Mouse (Mus musculus) midbrain, embryonic 11.5 days (tissue): ENCODE data around the gene Dcun1d2. TPM values are rescaled to one million over a fixed set of nuclear protein-coding genes. Genes with fewer than 3 reads are reported as not detected.

Experiments used
- ATAC-seq: fragments of 200-750 bp; cut with Nextera tagmentation; 2 replicates; pipeline ENCODE4 v1.8.0; 2017; ENCODE audit warnings: moderate TSS enrichment, moderate library complexity; ENCODE audit not compliant: low FRiP score
- DNase-seq: peaks from one replicate; pipeline ENCODE4 v3.0.0; 2015; ENCODE audit warnings: low spot score; ENCODE audit errors: missing footprints
- H3K27ac ChIP-seq: fragments of 300-500 bp; sonication (generic); 2 replicates; pipeline ENCODE4 v1.5.1; 2014; ENCODE audit warnings: low read depth, low read length
- H3K27me3 ChIP-seq: fragments of 300-500 bp; sonication (generic); 2 replicates; pipeline ENCODE4 v1.6.1; 2014; ENCODE audit warnings: mild to moderate bottlenecking, low read length, moderate library complexity, mixed read lengths; ENCODE audit not compliant: control insufficient read depth, insufficient read depth
- H3K36me3 ChIP-seq: fragments of 300-500 bp; sonication (generic); 2 replicates; pipeline ENCODE4 v1.6.1; 2014; ENCODE audit warnings: mild to moderate bottlenecking, low read length, moderate library complexity, mixed read lengths; ENCODE audit not compliant: control insufficient read depth, insufficient read depth
- H3K4me1 ChIP-seq: fragments of 300-500 bp; sonication (generic); 2 replicates; pipeline ENCODE4 v1.6.1; 2014; ENCODE audit warnings: low read length; ENCODE audit not compliant: control insufficient read depth, insufficient read depth
- H3K4me2 ChIP-seq: fragments of 300-500 bp; sonication (generic); 2 replicates; pipeline ENCODE4 v1.6.1; 2014; ENCODE audit warnings: mild to moderate bottlenecking, moderate library complexity
- H3K4me3 ChIP-seq: fragments of 300-500 bp; sonication (generic); 2 replicates; pipeline ENCODE4 v1.5.1; 2014; ENCODE audit warnings: low read depth, low read length
- H3K9ac ChIP-seq: fragments of 300-500 bp; sonication (generic); 2 replicates; pipeline ENCODE4 v1.6.1; 2014; ENCODE audit warnings: low read length
- H3K9me3 ChIP-seq: fragments of 300-500 bp; sonication (generic); 2 replicates; pipeline ENCODE4 v1.6.1; 2016; ENCODE audit warnings: low read length; ENCODE audit not compliant: control insufficient read depth
- WGBS: fragments of 180-500 bp; shearing (Covaris S2); extraction: QIAGEN DNeasy Blood & Tissue Kit; methylation state at CpG from one replicate; pipeline ENCODE4 v1.1.7; 2014; 5-methylcytosine and 5-hydroxymethylcytosine counted together
- polyA plus RNA-seq: library from polyadenylated mRNA; unstranded; fragments of >200 nt; fragmentation: Nextera tagmentation; extraction: Ambion mirVana; gene quantifications from 2 replicates; pipeline ENCODE4 v1.2.1, GENCODE M21; 2014

The Dcun1d2 gene
- polyA plus RNA-seq, 1 experiment from 2014 or later, result 33.0 TPM

GRCm38 (mm10) chr8:13218441-13218840, 69.5 kb downstream of the Dcun1d2 start:
- no peak overlapping the region for H3K9ac ChIP-seq
- 84% methylated on average over 4 of the region's 4 CpGs for WGBS

GRCm38 (mm10) chr8:13217986-13218385, 69.9 kb downstream of the Dcun1d2 start:
- no peak overlapping the region for H3K9ac ChIP-seq
- no peak overlapping the region for H3K4me2 ChIP-seq
- H3K4me3 ChIP-seq, result no peak overlapping the region
- peaks cover 5% of the 10 kb centered on the region; the same call in 1 of the 2 replicates for H3K4me1 ChIP-seq
- no peak overlapping the region for H3K27ac ChIP-seq
- H3K36me3 ChIP-seq, result no peaks in the 10 kb centered on the region
- H3K27me3 ChIP-seq, result no peaks in the 10 kb centered on the region
- DNase-seq, result no peak
- no peak for ATAC-seq
- no peaks in the 10 kb centered on the region for H3K9me3 ChIP-seq

More at GRCm38 (mm10) chr8:13218441-13218840, 69.5 kb downstream of the Dcun1d2 start:
- DNase-seq (no peak), ATAC-seq (no peak)
- no peak overlapping the region for H3K4me2 ChIP-seq
- no peaks in the 10 kb centered on the region for H3K27me3 ChIP-seq
- H3K9me3 ChIP-seq, result no peaks in the 10 kb centered on the region
- H3K36me3 ChIP-seq, result no peaks in the 10 kb centered on the region
- no peak overlapping the region for H3K4me3 ChIP-seq
- peaks cover 4% of the 10 kb centered on the region; the same call in 1 of the 2 replicates for H3K4me1 ChIP-seq
- no peak overlapping the region for H3K27ac ChIP-seq

GRCm38 (mm10) chr8:13217093-13217492, 70.8 kb downstream of the Dcun1d2 start:
- no peak for DNase-seq
- no peaks in the 10 kb centered on the region for H3K9me3 ChIP-seq
- H3K4me2 ChIP-seq, result no peak overlapping the region
- no peak overlapping the region for H3K9ac ChIP-seq
- H3K4me1 ChIP-seq, result peaks cover 5% of the 10 kb centered on the region; the same call in 1 of the 2 replicates
- WGBS, result 71% methylated on average over 5 of the region's 5 CpGs
- H3K27ac ChIP-seq, result no peak overlapping the region
- H3K4me3 ChIP-seq, result no peak overlapping the region
- no peaks in the 10 kb centered on the region for H3K36me3 ChIP-seq
- ATAC-seq, result no peak
- no peaks in the 10 kb centered on the region for H3K27me3 ChIP-seq

- Histone ChIP-seq H3K4me1 (peaks cover 5% of the 10 kb centered on the region; the same call in 1 of the 2 replicates), H3K4me3 (no peak overlapping the region), H3K4me2 (no peak overlapping the region), H3K27ac (no peak overlapping the region), H3K36me3 (no peaks in the 10 kb centered on the region), H3K9me3 (no peaks in the 10 kb centered on the region), H3K27me3 (no peaks in the 10 kb centered on the region), H3K9ac (no peak overlapping the region)
- ATAC-seq (no peak), DNase-seq (peak; percentile 80)
- WGBS, result 79% methylated on average over 8 of the region's 8 CpGs
Observed at GRCm38 (mm10) chr8:13216386-13216785, 71.5 kb downstream of the Dcun1d2 start.

GRCm38 (mm10) chr8:13213479-13214268, 74.3 kb downstream of the Dcun1d2 start:
- H3K27ac ChIP-seq, result no peak overlapping the region
- H3K9ac ChIP-seq, result no peak overlapping the region
- H3K27me3 ChIP-seq, result no peaks in the 10 kb centered on the region
- ATAC-seq (peak; percentile 82), DNase-seq (peak; percentile 98)
- 28% methylated on average over 10 of the region's 10 CpGs for WGBS
- no peaks in the 10 kb centered on the region for H3K36me3 ChIP-seq
- H3K4me3 ChIP-seq, result no peak overlapping the region
- no peaks in the 10 kb centered on the region for H3K9me3 ChIP-seq
- H3K4me2 ChIP-seq, result no peak overlapping the region
- H3K4me1 ChIP-seq, result peaks cover 5% of the 10 kb centered on the region; the same call in 1 of the 2 replicates

GRCm38 (mm10) chr8:13209770-13210169, 78.2 kb downstream of the Dcun1d2 start:
- Histone ChIP-seq H3K4me2 (no peak overlapping the region), H3K27me3 (no peaks in the 10 kb centered on the region), H3K9ac (no peak overlapping the region), H3K9me3 (no peaks in the 10 kb centered on the region), H3K27ac (no peak overlapping the region), H3K36me3 (no peaks in the 10 kb centered on the region), H3K4me3 (no peak overlapping the region), H3K4me1 (peaks cover 5% of the 10 kb centered on the region; the same call in 1 of the 2 replicates)
- 82% methylated on average over 1 of the region's 1 CpGs for WGBS
- no peak for DNase-seq
- no peak for ATAC-seq

GRCm38 (mm10) chr8:13208627-13209355, 79.1 kb downstream of the Dcun1d2 start:
- no peak overlapping the region for H3K27ac ChIP-seq
- 51% methylated on average over 6 of the region's 6 CpGs for WGBS
- H3K4me1 ChIP-seq, result peaks cover 4% of the 10 kb centered on the region; the same call in 1 of the 2 replicates
- H3K4me3 ChIP-seq, result no peak overlapping the region
- no peak overlapping the region for H3K9ac ChIP-seq
- H3K4me2 ChIP-seq, result no peak overlapping the region
- no peaks in the 10 kb centered on the region for H3K36me3 ChIP-seq
- ATAC-seq, result no peak
- no peak for DNase-seq
- H3K27me3 ChIP-seq, result no peaks in the 10 kb centered on the region
- no peaks in the 10 kb centered on the region for H3K9me3 ChIP-seq

GRCm38 (mm10) chr8:13206290-13206689, 81.6 kb downstream of the Dcun1d2 start:
- WGBS, result 52% methylated on average over 5 of the region's 5 CpGs

More at GRCm38 (mm10) chr8:13206290-13206689, 81.6 kb downstream of the Dcun1d2 start:
- Histone ChIP-seq H3K9ac (no peak overlapping the region), H3K4me2 (no peak overlapping the region), H3K27ac (no peak overlapping the region), H3K36me3 (no peaks in the 10 kb centered on the region), H3K4me3 (no peak overlapping the region), H3K27me3 (peaks cover 10% of the 10 kb centered on the region), H3K9me3 (no peaks in the 10 kb centered on the region), H3K4me1 (no peaks in the 10 kb centered on the region)
- DNase-seq (no peak), ATAC-seq (no peak)
